Mouse (Mus musculus) lung, embryonic 15.5 days (tissue): ENCODE measurements at regions not wholly inside any gene's neighbourhood (a gene's known extent, or its start where the extent isn't known, plus 50 kb on each side); places are given as distances from the start of the nearest gene placed in this dataset.

Experiments used
- ATAC-seq: fragments of 200-750 bp; cut with Nextera tagmentation; 2 replicates; pipeline ENCODE4 v1.8.0; 2017; ENCODE audit warnings: moderate number of reproducible peaks, borderline replicate concordance; ENCODE audit not compliant: low FRiP score, low TSS enrichment; ENCODE audit errors: extremely low read depth
- H3K27ac ChIP-seq: fragments of 300-500 bp; sonication (generic); 2 replicates; pipeline ENCODE4 v1.5.1; 2015; ENCODE audit warnings: moderate library complexity, mild to moderate bottlenecking, inconsistent platforms
- H3K27me3 ChIP-seq: fragments of 300-500 bp; sonication (generic); 2 replicates; pipeline ENCODE4 v1.6.1; 2015; ENCODE audit warnings: inconsistent platforms
- H3K36me3 ChIP-seq: fragments of 300-500 bp; sonication (generic); 2 replicates; pipeline ENCODE4 v1.6.1; 2015; ENCODE audit warnings: inconsistent platforms
- H3K4me1 ChIP-seq: fragments of 300-500 bp; sonication (generic); 2 replicates; pipeline ENCODE4 v1.6.1; 2015; ENCODE audit warnings: inconsistent platforms
- H3K4me2 ChIP-seq: fragments of 300-500 bp; sonication (generic); 2 replicates; pipeline ENCODE4 v1.6.1; 2015; ENCODE audit warnings: inconsistent platforms, mild to moderate bottlenecking, moderate library complexity
- H3K4me3 ChIP-seq: fragments of 300-500 bp; sonication (generic); 2 replicates; pipeline ENCODE4 v1.5.1; 2015; ENCODE audit warnings: mild to moderate bottlenecking, inconsistent platforms
- H3K9ac ChIP-seq: fragments of 300-500 bp; sonication (generic); 2 replicates; pipeline ENCODE4 v1.6.1; 2015; ENCODE audit warnings: inconsistent platforms
- H3K9me3 ChIP-seq: fragments of 300-500 bp; sonication (generic); 2 replicates; pipeline ENCODE4 v1.6.1; 2016; ENCODE audit warnings: inconsistent platforms
- WGBS: fragments of 180-500 bp; shearing (Covaris S2); methylation state at CpG from one replicate; pipeline ENCODE4 v1.1.7; 2015; 5-methylcytosine and 5-hydroxymethylcytosine counted together

- H3K4me3 ChIP-seq: no peak overlapping the region
- 65% methylated on average over 5 of the region's 5 CpGs for WGBS
- no peaks in the 10 kb centered on the region for H3K36me3 ChIP-seq
- H3K4me1 ChIP-seq: no peaks in the 10 kb centered on the region
- no peak overlapping the region for H3K4me2 ChIP-seq
- H3K27ac ChIP-seq: no peak overlapping the region
- no peaks in the 10 kb centered on the region for H3K9me3 ChIP-seq
- H3K27me3 ChIP-seq: no peaks in the 10 kb centered on the region
- no peak for ATAC-seq
- H3K9ac ChIP-seq: no peak overlapping the region
Observed at GRCm38 (mm10) chr5:4593638-4594381, 164.0 kb downstream of the Fzd1 start.

- H3K27me3 ChIP-seq: no peaks in the 10 kb centered on the region
- H3K9me3 ChIP-seq: no peaks in the 10 kb centered on the region
- H3K4me2 ChIP-seq: no peak overlapping the region
- no peak for ATAC-seq
- 40% methylated on average over 1 of the region's 1 CpGs for WGBS
- no peak overlapping the region for H3K4me3 ChIP-seq
- no peak overlapping the region for H3K9ac ChIP-seq
- no peaks in the 10 kb centered on the region for H3K36me3 ChIP-seq
- no peaks in the 10 kb centered on the region for H3K4me1 ChIP-seq
- no peak overlapping the region for H3K27ac ChIP-seq
Observed at GRCm38 (mm10) chr5:4591721-4592120, 166.1 kb downstream of the Fzd1 start.

GRCm38 (mm10) chr5:4582702-4583475 is 174.9 kb downstream of the Fzd1 start:
- no peaks in the 10 kb centered on the region for H3K27me3 ChIP-seq
- no peak overlapping the region for H3K9ac ChIP-seq
- H3K4me3 ChIP-seq: no peak overlapping the region
- H3K27ac ChIP-seq: no peak overlapping the region
- no peaks in the 10 kb centered on the region for H3K36me3 ChIP-seq
- 87% methylated on average over 1 of the region's 1 CpGs for WGBS
- no peak for ATAC-seq
- H3K4me2 ChIP-seq: no peak overlapping the region
- H3K9me3 ChIP-seq: no peaks in the 10 kb centered on the region
- no peaks in the 10 kb centered on the region for H3K4me1 ChIP-seq

- 73% methylated on average over 8 of the region's 8 CpGs for WGBS
- Histone ChIP-seq H3K27ac (no peak overlapping the region), H3K36me3 (no peaks in the 10 kb centered on the region), H3K4me3 (no peak overlapping the region), H3K4me1 (no peaks in the 10 kb centered on the region), H3K27me3 (no peaks in the 10 kb centered on the region), H3K9ac (no peak overlapping the region), H3K9me3 (no peaks in the 10 kb centered on the region), H3K4me2 (no peak overlapping the region)
- ATAC-seq: no peak
Observed at GRCm38 (mm10) chr5:4580185-4580839, 177.5 kb downstream of the Fzd1 start.

DNA sequence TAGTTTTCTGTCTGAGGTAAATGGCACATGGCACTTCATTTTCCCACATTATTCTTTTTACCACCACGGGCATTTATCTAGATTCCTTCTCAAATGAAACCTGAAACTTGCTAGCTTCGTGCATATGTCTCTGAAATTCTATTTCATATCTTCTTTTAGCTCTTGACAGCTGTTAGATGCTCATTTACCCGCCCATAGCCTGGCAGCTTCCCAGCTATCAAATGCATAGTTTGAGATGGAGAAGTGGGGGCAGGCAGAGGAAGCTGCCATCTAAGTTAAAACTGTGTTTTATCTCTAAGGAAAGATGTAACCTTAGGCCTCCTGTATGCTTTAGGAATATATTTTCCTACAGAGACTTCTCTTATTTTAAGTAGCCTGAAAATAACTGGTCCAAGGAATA is 179.0 kb downstream of the Fzd1 start:
- no peaks in the 10 kb centered on the region for H3K9me3 ChIP-seq
- no peaks in the 10 kb centered on the region for H3K27me3 ChIP-seq
- no peaks in the 10 kb centered on the region for H3K4me1 ChIP-seq
- ATAC-seq: no peak
- WGBS: 45% methylated on average over 3 of the region's 3 CpGs
- H3K4me2 ChIP-seq: no peak overlapping the region
- no peak overlapping the region for H3K27ac ChIP-seq
- H3K36me3 ChIP-seq: no peaks in the 10 kb centered on the region
- no peak overlapping the region for H3K4me3 ChIP-seq
- H3K9ac ChIP-seq: no peak overlapping the region

DNA sequence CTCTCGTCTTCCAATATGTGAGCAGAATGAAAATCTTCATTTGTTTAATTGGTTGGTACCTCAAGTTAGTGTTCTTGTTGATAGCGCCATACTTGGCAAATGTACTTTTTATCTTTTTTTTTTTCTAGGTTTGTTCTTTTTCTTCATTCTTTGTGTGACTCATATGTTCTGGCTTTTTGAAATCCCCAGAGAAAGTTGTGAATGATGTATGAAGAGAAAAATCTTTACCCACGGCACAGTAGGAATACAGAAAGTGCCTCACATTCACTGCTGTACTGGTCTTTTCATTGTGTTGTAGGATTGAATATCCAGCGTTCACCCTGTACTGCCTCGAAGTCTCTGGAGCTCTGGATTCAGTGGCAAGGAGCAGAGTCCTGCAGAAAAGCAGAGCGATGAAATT is 180.7 kb downstream of the Fzd1 start:
- no peak for ATAC-seq
- Histone ChIP-seq H3K27ac (no peak overlapping the region), H3K4me1 (no peaks in the 10 kb centered on the region), H3K9ac (no peak overlapping the region), H3K9me3 (no peaks in the 10 kb centered on the region), H3K27me3 (no peaks in the 10 kb centered on the region), H3K4me3 (no peak overlapping the region), H3K4me2 (no peak overlapping the region), H3K36me3 (no peaks in the 10 kb centered on the region)
- 78% methylated on average over 6 of the region's 6 CpGs for WGBS

- Histone ChIP-seq H3K9ac (no peak overlapping the region), H3K4me3 (no peak overlapping the region), H3K27ac (no peak overlapping the region), H3K4me1 (no peaks in the 10 kb centered on the region), H3K9me3 (no peaks in the 10 kb centered on the region), H3K4me2 (no peak overlapping the region), H3K27me3 (no peaks in the 10 kb centered on the region), H3K36me3 (no peaks in the 10 kb centered on the region)
- ATAC-seq: no peak
- 43% methylated on average over 6 of the region's 6 CpGs for WGBS
Observed at GRCm38 (mm10) chr5:4563862-4564261, 194.0 kb downstream of the Fzd1 start.

DNA sequence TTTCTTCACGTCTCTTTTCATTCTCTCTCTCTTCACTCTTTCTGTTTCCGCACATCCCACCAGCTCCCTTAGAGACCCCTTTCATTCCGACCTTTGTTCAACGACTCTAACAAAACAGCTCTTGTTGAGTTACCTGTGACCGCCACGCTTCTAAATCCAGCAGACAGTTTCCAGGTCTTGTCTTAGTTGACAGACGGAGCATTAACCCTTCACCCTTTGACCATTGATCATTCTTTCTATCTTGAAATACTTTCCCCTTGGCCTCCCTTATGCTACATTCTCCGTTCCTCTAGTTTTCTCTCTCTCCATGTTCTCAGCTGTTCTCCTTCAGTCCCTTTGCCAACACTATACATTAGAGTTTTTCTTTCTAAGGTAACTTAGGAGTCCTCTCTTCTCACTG is 196.2 kb downstream of the Fzd1 start:
- Histone ChIP-seq H3K4me1 (no peaks in the 10 kb centered on the region), H3K4me3 (no peak overlapping the region), H3K4me2 (no peak overlapping the region), H3K36me3 (no peaks in the 10 kb centered on the region), H3K27me3 (no peaks in the 10 kb centered on the region), H3K9ac (no peak overlapping the region), H3K27ac (no peak overlapping the region), H3K9me3 (no peaks in the 10 kb centered on the region)
- ATAC-seq: no peak
- WGBS: 54% methylated on average over 8 of the region's 8 CpGs

- Histone ChIP-seq H3K4me1 (no peaks in the 10 kb centered on the region), H3K36me3 (no peaks in the 10 kb centered on the region), H3K9me3 (no peaks in the 10 kb centered on the region), H3K27ac (no peak overlapping the region), H3K4me2 (no peak overlapping the region), H3K4me3 (no peak overlapping the region), H3K27me3 (no peaks in the 10 kb centered on the region), H3K9ac (no peak overlapping the region)
- ATAC-seq: no peak
- 59% methylated on average over 4 of the region's 4 CpGs for whole genome bisulfite sequencing
Observed at GRCm38 (mm10) chr5:4561139-4561470, 196.7 kb downstream of the Fzd1 start.

DNA sequence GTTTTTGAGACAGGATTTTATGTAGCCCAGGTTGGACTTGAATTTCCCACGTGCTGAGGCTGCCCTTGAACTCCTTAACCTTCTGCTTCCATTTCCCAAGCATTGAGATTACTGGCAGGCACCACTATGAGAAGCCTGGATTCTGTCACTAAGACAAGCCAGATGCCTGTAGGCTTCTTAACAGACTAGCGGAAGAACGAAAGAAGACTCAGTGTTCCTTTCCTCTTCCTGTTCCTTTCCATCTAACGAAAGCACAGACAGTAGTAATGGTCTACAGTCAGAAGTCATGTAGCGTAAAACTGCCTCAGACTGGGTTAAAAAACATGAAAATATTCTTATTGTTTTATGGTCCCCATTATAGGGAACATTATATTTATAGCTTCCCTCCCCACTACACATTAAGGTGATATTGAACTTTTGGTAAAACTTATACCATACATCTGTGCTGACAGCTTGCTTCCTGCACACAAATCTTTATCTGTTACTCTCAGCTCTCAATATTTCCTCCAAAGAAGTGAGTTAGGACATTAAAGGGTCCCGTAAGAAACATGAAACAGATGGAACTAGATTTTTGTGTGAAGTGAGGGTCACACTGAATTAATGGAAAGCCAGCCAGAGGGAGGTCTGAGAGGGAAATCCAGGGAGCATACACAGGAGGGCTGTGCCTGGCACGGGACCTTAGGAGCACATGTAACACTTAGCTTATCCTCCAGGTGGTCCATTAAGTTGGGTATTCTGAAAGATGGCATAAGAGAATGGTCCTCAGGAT is 197.3 kb downstream of the Fzd1 start:
- no peaks in the 10 kb centered on the region for H3K9me3 ChIP-seq
- H3K4me2 ChIP-seq: no peak overlapping the region
- H3K9ac ChIP-seq: no peak overlapping the region
- ATAC-seq: no peak
- WGBS: 59% methylated on average over 7 of the region's 7 CpGs
- H3K4me3 ChIP-seq: no peak overlapping the region
- H3K27ac ChIP-seq: no peak overlapping the region
- H3K4me1 ChIP-seq: no peaks in the 10 kb centered on the region
- no peaks in the 10 kb centered on the region for H3K27me3 ChIP-seq
- H3K36me3 ChIP-seq: no peaks in the 10 kb centered on the region

DNA sequence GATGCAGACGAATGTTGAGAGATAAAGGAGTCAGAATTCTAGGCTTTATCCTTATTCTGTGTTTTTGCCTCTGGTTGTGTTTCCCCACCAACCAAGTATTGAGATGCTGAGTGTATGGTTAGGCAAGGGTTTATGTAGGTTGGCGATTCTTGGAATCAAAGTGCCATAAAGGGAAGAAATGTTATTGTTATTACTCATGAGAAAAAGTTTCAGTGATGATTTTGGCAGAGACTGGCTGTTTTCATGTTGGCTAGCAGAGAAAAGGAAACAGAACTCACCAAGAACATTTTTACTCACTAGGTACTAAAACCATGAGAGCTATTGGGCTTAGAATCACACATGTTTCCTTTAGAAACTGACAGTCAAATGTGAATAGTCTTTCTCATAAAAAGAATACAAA is 202.9 kb downstream of the Fzd1 start:
- H3K27ac ChIP-seq: no peak overlapping the region
- ATAC-seq: no peak
- no peak overlapping the region for H3K4me2 ChIP-seq
- H3K27me3 ChIP-seq: no peaks in the 10 kb centered on the region
- no peaks in the 10 kb centered on the region for H3K36me3 ChIP-seq
- H3K4me3 ChIP-seq: no peak overlapping the region
- no peaks in the 10 kb centered on the region for H3K9me3 ChIP-seq
- H3K9ac ChIP-seq: no peak overlapping the region
- no peaks in the 10 kb centered on the region for H3K4me1 ChIP-seq
- 67% methylated on average over 2 of the region's 2 CpGs for WGBS

- no peaks in the 10 kb centered on the region for H3K36me3 ChIP-seq
- no peaks in the 10 kb centered on the region for H3K27me3 ChIP-seq
- no peak overlapping the region for H3K27ac ChIP-seq
- 49% methylated on average over 6 of the region's 6 CpGs for whole genome bisulfite sequencing
- no peak overlapping the region for H3K4me2 ChIP-seq
- H3K4me1 ChIP-seq: 0 out of 2 replicates have a peak, but pooled peaks cover 7% of the 10 kb centered on the region
- H3K9me3 ChIP-seq: no peaks in the 10 kb centered on the region
- H3K4me3 ChIP-seq: no peak overlapping the region
- no peak for ATAC-seq
- H3K9ac ChIP-seq: no peak overlapping the region
Observed at GRCm38 (mm10) chr5:4538572-4538971, 219.3 kb downstream of the Fzd1 start.
